Mouse (Mus musculus) bone marrow, adult 2 months (tissue): Measurements from ENCODE around the gene C530008M17Rik. TPM values are rescaled to one million over a fixed set of nuclear protein-coding genes. Genes with fewer than 3 reads are reported as not detected.
A peak's percentile ranks its signal among the peaks of the same experiment; 100 is the strongest.

Experiments
- H3K27ac ChIP-seq: fragments of 200-500 bp; 2 replicates; pipeline ENCODE4 v1.5.1; 2012; ENCODE audit warnings: low read depth, mild to moderate bottlenecking, control low read depth, inconsistent platforms, low read length; ENCODE audit not compliant: control insufficient read depth, poor library complexity, insufficient read depth
- H3K4me1 ChIP-seq: fragments of 200-500 bp; 2 replicates; pipeline ENCODE4 v1.6.1; 2011; ENCODE audit warnings: low read length; ENCODE audit not compliant: control insufficient read depth, insufficient read depth
- H3K4me3 ChIP-seq: fragments of 200-500 bp; replicated peaks from 2 replicates; pipeline ENCODE3; 2011; ENCODE audit warnings: mild to moderate bottlenecking, low read depth, low read length, control low read depth; ENCODE audit not compliant: control insufficient read depth
- CTCF ChIP-seq: fragments of 200-500 bp; IDR thresholded peaks from 2 replicates; pipeline ENCODE4 v1.5.1; 2011; ENCODE audit warnings: low read length, control low read depth; ENCODE audit not compliant: control insufficient read depth, insufficient read depth
- POLR2A ChIP-seq: fragments of 200-500 bp; IDR thresholded peaks from 2 replicates; pipeline ENCODE4 v1.6.1; 2011; ENCODE audit warnings: low read depth, mild to moderate bottlenecking, control low read depth, low read length, borderline replicate concordance; ENCODE audit not compliant: control insufficient read depth
- WGBS: fragments of 180-500 bp; shearing (Covaris S2); methylation state at CpG from one replicate; pipeline ENCODE4 v1.1.7; 2018; 5-methylcytosine and 5-hydroxymethylcytosine counted together
- polyA plus RNA-seq: library from polyadenylated mRNA; stranded (reverse); fragments of >200 nt; gene quantifications from 2 replicates; pipeline ENCODE4 v1.2.4, GENCODE M21; 2011; ENCODE audit warnings: low replicate concordance; ENCODE audit not compliant: missing spikeins, insufficient read depth, insufficient read length

Gene C530008M17Rik
- polyA plus RNA-seq, 1 experiment, result 31.0 TPM

- 92% methylated on average over 13 of the region's 13 CpGs for WGBS
- Histone ChIP-seq H3K4me3 (no peak overlapping the region), H3K27ac (no peak overlapping the region), H3K4me1 (no peaks in the 10 kb centered on the region)
- TF ChIP-seq POLR2A (no peak), CTCF (no peak)
Observed at GRCm38 (mm10) chr5:76701127-76701853, 45.0 kb downstream of the C530008M17Rik start.

- Histone ChIP-seq H3K4me3 (no peak overlapping the region), H3K4me1 (no peaks in the 10 kb centered on the region), H3K27ac (no peak overlapping the region)
- TF ChIP-seq CTCF (no peak), POLR2A (no peak)
- 87% methylated on average over 9 of the region's 9 CpGs for WGBS
Observed at GRCm38 (mm10) chr5:76702104-76702503, 45.8 kb downstream of the C530008M17Rik start.

- Histone ChIP-seq H3K4me3 (no peak overlapping the region), H3K4me1 (no peaks in the 10 kb centered on the region), H3K27ac (no peak overlapping the region)
- TF ChIP-seq POLR2A (no peak), CTCF (no peak)
- 49% methylated on average over 12 of the region's 12 CpGs for WGBS
Observed at GRCm38 (mm10) chr5:76702646-76703045, 46.3 kb downstream of the C530008M17Rik start.

GRCm38 (mm10) chr5:76705307-76706173, 49.2 kb downstream of the C530008M17Rik start:
- H3K4me1 ChIP-seq, result no peaks in the 10 kb centered on the region
- no peak overlapping the region for H3K4me3 ChIP-seq
- 68% methylated on average over 11 of the region's 11 CpGs for WGBS
- TF ChIP-seq CTCF (no peak), POLR2A (no peak)
- no peak overlapping the region for H3K27ac ChIP-seq

- Histone ChIP-seq H3K27ac (no peak overlapping the region), H3K4me1 (no peaks in the 10 kb centered on the region), H3K4me3 (no peak overlapping the region)
- TF ChIP-seq POLR2A (no peak), CTCF (no peak)
- WGBS, result 69% methylated on average over 3 of the region's 3 CpGs
Observed at GRCm38 (mm10) chr5:76707072-76707471, 50.8 kb downstream of the C530008M17Rik start.

- 87% methylated on average over 15 of the region's 15 CpGs for WGBS
- H3K4me3 ChIP-seq, result no peak overlapping the region
- no peaks in the 10 kb centered on the region for H3K4me1 ChIP-seq
- no peak overlapping the region for H3K27ac ChIP-seq
- TF ChIP-seq POLR2A, result no peak
- no peak for TF ChIP-seq CTCF
Observed at GRCm38 (mm10) chr5:76708004-76708403, 51.7 kb downstream of the C530008M17Rik start.

- no peaks in the 10 kb centered on the region for H3K4me1 ChIP-seq
- no peak for TF ChIP-seq CTCF
- TF ChIP-seq POLR2A, result no peak
- 86% methylated on average over 7 of the region's 7 CpGs for WGBS
- H3K27ac ChIP-seq, result no peak overlapping the region
- H3K4me3 ChIP-seq, result no peak overlapping the region
Observed at GRCm38 (mm10) chr5:76713743-76714142, 57.4 kb downstream of the C530008M17Rik start.

- H3K4me1 ChIP-seq, result no peaks in the 10 kb centered on the region
- 89% methylated on average over 3 of the region's 3 CpGs for WGBS
- TF ChIP-seq POLR2A, result no peak
Observed at GRCm38 (mm10) chr5:76719954-76720353, 63.6 kb downstream of the C530008M17Rik start.

GRCm38 (mm10) chr5:76724878-76725277, 68.6 kb downstream of the C530008M17Rik start:
- Histone ChIP-seq H3K4me3 (no peak overlapping the region), H3K27ac (no peak overlapping the region), H3K4me1 (no peaks in the 10 kb centered on the region)
- TF ChIP-seq POLR2A (no peak), CTCF (peak; percentile 29; the same call in 1 of the 2 replicates)
- WGBS, result 98% methylated on average over 2 of the region's 2 CpGs

More at GRCm38 (mm10) chr5:76719954-76720353, 63.6 kb downstream of the C530008M17Rik start:
- Histone ChIP-seq H3K27ac (no peak overlapping the region), H3K4me3 (no peak overlapping the region)
